Mouse (Mus musculus) frontal cortex, postnatal 10 days (tissue): ENCODE data around the gene Dysf.

Source experiments
- DNase-seq, 2 experiments: peaks; one replicate each; pipeline ENCODE4 v3.0.0; 2022; ENCODE audit warnings: low spot score in 2 of 2, mixed read lengths in 1 of 2

The Dysf gene

DNA sequence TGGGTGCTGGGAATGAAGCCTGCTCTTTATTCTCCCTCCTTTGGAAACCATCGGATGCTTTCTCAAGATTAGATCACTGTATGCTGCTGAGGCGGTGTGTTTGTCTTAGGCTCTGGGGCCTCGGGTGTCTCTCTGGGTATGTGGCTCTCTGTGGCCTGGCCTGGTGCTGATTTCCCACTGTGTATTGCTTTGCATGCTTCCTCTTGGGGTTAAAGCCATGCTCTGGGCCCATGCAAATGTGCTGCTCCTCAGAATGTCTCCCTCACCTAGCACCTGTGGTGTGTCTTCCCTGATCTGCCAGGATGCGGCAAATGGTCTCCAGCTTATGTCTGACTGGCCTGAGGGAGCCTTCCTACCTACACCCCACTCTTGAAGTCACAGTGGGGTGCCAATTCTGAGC lies 41.8 kb downstream of the Dysf start:
- no peak for DNase-seq

DNA sequence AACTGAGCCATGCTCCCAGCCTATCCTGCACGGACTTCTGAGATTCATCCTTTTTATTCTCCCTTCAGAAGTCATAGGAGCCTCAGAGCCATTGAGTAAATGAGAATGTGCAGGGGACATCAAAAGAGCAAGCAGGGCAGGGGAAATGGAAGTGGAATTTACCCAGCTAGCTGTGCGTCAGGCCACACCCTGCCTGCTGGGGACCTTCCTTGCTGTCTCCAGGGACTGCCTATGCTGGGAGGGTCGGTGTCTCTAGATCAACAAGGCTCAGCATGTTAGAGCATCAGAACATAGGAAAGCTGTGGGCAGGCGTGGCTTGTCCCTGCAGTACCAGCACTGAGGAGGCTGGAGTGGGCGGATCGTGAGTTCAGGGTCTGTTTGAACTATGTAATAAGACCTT lies 42.6 kb downstream of the Dysf start:
- DNase-seq: no peak

DNA sequence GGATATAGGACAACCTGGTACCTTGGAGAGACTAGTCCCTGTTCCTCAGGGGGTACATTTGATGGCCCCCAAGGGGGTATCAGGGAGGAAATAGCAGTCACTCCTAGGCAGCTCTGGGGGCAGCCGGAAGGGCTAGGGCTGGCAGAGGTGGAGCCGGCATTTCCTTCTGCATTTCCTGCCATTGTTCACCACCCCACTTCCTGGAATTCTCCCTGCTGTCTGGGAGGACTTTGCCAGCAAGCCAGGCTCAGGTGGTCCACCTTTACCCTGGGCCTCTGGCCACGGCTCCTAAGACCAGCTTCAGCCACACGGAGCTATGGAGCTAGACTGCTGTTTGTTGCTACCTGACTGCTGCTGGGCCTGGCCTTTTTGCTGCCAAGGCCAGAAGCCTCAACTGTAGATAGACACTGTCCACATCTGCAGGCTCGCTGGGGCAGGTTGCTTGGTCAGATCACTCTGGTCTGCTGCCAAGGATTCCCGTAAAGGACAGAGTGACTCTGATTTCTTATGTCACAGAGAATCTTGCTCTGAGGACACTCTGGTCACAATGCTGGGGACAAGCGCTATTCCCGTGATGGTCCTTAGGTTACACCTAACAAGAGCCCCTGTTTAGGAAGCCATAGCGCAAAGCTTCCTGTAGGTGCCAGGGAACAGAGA lies 45.6 kb downstream of the Dysf start:
- no peak for DNase-seq

DNA sequence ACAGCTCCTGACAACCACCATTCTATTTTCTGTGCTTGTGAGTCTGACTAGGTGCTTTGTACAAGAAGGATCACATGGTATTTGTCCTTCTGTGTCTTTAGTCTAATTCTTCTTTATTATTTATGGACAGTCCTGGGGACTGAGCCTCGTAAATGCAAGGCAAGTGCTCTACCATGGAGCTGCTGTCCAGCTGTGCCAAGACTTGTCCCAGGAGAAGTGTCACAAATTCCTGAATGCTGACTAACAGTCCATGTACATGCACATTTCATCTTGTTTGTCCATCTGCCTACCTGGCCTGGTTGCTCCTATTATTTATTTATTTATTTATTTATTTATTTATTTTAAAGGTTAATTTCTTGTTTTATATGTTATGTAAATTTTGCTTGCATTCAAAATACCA lies 47.2 kb downstream of the Dysf start:
- no peak for DNase-seq

DNA sequence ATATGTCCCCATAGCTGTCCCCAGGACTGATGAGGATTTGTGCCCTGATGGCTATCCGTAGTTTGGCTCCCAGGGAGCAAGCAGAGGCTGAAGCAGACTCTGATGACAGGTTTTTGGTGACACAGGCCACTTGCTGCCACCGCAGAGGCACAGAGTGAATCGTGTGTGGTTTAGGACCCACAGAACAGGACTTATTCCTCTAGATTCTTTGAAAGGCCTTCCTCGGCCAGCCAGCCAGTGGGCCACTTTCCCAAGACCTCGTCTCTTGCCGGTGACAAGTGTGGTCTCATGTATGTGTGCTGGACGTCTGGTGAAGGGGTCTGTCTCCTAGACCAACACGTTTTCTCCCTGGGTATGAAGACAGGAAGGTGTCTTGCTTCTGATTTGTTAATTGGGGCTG lies 48.8 kb downstream of the Dysf start:
- no peak for DNase-seq

GRCm38 (mm10) chr6:84058671-84059141 lies 50.3 kb downstream of the Dysf start:
- no peak for DNase-seq

- no peak for DNase-seq
Measured at GRCm38 (mm10) chr6:84059771-84060414, 51.5 kb downstream of the Dysf start.

DNA sequence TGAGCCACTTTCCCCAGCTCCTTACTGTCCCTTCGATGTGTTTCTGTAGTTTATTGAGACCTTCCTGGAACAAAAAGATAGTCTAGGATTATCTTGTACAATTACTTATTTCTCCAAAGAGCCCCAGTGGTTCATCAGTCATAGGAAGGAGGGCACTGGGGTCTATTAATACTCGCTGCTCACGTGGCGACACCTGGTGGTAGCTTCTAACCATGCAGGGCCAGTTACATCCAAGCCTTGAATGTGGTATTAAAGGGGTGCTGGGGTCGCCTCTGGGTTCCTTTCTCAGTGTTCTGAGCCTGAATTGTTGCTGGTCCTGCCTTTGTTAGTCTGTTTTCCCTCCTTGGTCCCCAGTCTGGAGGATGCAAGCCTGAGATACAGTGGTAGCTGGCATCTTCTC lies 52.9 kb downstream of the Dysf start:
- peak in 1 of 2 experiments; percentile 53 for DNase-seq

DNA sequence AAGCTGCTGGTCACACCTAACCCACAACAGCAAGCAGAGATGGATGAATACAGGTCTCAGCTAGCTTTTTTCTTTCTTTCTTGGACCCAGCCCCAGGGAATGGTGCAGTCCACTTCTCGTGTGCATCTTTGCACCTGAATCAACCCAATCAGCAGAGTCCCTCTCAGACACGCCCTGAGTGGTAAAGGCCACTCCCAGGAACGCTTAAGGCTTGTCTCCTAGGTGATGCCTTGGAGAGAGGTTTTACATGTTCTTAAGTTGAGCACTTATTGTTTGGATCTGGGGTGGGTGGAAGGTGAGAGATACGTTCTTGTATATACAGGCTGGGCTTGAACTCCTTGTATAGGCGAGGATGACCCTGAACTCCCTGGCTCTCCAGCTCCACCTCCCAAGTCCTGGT lies 54.2 kb downstream of the Dysf start:
- no peak for DNase-seq

- no peak for DNase-seq
Measured at GRCm38 (mm10) chr6:84068236-84068635, 59.8 kb downstream of the Dysf start.

DNA sequence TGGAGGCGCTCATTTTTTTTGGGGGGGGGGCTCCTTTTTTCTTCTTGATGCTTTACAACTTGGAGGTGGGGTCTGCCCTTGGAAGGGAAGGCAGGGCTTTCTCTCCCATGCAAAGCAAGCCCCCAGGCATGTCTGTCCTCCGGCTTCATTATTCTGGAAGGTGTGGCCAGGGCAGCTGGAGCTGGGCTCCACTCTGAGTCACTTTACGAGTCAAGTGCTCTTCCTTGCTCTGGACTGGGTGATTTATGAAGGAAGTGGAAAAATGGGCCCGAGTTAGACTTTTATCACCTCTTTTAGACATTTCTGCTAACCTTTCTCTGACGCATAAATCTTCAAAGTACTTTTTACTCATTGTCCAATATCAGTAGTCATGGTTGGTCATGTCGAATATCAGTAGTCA lies 61.9 kb downstream of the Dysf start:
- DNase-seq: no peak

DNA sequence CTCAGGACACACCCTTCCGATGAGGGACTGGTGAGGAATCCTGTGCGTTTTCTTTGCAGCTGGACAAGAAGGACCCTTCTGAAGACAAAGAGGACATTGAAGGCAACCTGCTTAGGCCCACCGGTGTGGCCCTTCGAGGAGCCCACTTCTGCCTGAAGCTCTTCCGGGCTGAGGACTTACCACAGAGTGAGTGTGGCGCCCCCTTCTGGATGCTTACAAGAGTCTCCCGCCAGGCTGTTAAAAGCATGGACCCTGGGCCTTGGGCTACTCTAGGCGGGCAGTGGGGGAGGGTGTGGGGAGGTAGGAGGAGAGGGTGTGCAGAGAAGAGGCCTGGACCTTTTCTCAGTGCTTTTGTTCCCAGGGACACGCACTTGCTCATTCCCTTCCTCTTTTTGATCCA lies 64.2 kb downstream of the Dysf start:
- DNase-seq: no peak

GRCm38 (mm10) chr6:84078172-84078571 lies 69.8 kb downstream of the Dysf start:
- no peak for DNase-seq

- DNase-seq: no peak
Measured at GRCm38 (mm10) chr6:84080631-84081030, 72.2 kb downstream of the Dysf start.

GRCm38 (mm10) chr6:84084757-84085156 lies 76.4 kb downstream of the Dysf start:
- no peak for DNase-seq

DNA sequence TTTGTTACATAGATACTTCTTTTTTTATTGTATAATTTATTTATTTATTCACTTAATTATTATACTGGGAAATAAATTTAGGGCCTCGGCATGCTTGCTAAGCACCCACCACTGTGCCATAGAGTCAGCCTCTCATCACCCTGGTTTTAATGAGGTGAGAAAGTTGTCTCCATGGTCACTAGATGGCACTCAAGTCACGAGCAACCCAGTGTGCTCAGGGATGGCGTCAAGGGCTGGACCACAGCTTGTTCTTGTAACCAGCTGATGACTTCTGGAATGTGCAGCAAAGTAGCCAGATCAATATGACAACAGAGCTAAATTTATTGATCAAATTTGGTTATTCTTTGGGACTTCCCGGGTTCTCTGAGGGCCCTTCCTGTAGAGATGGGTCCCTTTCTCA lies 85.1 kb downstream of the Dysf start:
- no peak for DNase-seq

GRCm38 (mm10) chr6:84094536-84094935 lies 86.1 kb downstream of the Dysf start:
- DNase-seq: no peak

- peak; percentile 52 to 70 for DNase-seq
Measured at GRCm38 (mm10) chr6:84094998-84095397, 86.6 kb downstream of the Dysf start.

DNA sequence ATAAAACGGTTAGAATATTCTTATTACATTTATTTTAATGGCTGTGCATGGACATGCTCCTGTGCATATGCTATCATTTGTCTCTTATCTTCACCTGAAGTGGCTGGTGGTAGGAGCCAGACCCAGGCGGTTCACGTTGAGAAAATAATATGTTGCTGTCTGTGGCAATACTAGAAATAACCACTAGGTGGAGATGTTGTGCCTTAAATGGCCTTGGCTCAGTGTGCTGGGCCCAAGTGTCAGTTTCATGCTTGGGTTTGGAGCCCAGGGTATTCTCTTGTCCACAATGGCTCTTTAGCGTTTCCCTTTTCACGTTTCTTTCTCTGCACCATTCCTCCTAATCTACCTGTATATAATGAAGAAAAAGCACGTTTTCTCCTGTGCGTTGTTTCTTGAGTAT lies 87.5 kb downstream of the Dysf start:
- peak in 1 of 2 experiments; percentile 43 for DNase-seq

DNA sequence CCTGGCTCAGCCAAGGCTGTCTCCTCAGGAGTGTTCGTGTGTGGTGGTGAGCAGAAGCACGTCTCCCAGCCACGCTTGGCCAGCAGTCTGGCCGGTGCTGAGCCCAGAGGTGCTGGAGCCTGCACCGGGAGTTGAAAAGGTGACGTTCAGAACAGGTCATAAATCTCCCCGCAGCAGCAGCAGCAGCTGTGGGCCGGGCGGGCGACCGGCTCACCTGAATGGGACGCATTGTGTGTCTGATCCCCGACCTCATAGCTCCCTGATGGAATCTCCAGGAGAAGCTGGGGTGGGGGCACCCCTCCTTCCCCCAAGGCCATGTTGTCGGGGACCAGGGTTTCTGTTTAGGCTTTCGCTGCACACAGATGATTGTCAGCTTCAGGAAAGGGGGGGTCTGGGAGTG lies 93.6 kb downstream of the Dysf start:
- no peak for DNase-seq

DNA sequence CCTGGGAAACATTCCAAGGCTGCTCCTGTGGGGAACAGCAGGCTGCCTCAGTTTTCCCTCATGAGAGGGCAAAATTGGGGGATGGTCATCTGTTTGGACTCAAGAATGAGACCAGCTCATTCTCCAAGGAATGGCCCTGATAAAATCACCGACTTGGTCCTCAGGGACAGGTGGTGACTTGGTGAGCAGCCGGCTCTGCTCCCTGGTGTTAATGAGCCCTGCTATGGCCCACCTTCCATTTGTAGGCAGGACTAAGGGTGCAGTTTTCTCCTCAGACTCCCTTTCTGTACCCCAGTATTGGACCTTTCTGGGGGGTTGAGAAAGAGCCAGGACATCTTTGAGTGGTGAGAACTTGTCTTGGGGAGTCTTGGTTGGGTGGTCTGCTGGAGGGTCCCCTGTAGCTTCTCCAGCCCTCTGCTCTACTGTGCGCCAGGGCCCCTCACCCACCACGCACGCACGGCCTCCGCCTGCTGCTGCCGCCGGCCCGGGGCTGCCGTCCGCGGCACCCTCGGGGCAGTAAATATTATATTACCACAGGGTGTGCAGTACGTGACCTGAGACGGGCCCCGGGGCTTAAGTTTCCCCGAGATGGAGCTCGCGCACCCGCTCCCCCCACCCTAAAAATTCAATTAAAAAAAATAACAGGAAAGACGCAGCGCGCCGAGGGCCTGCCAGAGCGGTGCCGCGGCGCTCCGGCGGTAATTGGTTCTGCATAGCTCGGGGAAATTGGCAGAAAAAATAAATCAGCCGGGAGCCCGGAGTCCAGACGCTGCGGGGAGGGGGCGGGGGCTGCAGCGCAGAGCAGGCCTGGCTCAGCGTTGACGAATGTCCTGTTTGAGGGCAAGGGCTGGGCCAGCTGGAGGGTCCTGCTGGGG lies 97.0 kb downstream of the Dysf start:
- peak in 1 of 2 experiments; percentile 27 for DNase-seq

- DNase-seq: no peak
Measured at GRCm38 (mm10) chr6:84106082-84106481, 97.7 kb downstream of the Dysf start.

DNA sequence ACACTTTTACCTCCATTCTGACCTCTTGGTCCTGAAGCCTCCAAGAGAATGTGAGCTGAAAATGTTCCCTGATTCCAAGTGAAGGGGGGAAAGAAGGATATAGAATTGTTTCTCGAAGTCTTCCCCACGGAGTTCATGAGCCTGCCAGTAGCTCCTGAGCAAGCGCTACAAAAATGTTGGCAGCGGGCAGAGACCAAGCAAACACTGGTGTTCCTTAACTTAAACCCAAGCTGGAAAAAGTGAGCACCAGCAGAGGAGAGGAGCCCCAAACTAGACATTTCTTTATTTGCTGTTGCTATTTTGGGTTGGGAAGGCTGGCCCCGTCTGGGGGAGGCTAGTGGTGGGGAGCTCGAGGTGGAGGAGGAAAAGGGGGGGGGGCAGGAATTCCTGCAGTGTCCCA lies 102.0 kb downstream of the Dysf start:
- no peak for DNase-seq
